Mouse (Mus musculus): ENCODE measurements around the gene Hspa1l. TPM values are rescaled to one million over a fixed set of nuclear protein-coding genes. Genes with fewer than 3 reads are reported as not detected.
A peak's percentile ranks its signal among the peaks of the same experiment; 100 is the strongest.
"Not testable (repeated sequence)": the region's sequence is repeated elsewhere in the genome, so short reads cannot be mapped to it uniquely, and the experiment has no call there.

The Hspa1l gene
- polyA plus RNA-seq, 1 experiment from 2014 or later: 0.18 TPM

GRCm38 (mm10) chr17:35002153-35002865 is 29.8 kb downstream of the Hspa1l start:
- WGBS (ENCODE audit: insufficient replicate concordance): 3% methylated on average over 12 of the region's 12 CpGs
- H3K4me2 ChIP-seq (ENCODE audit: low read depth, low read length): peak overlapping the region; percentile 75
- H3K9ac ChIP-seq (replicated peaks): peak overlapping the region; percentile 76
- peaks cover 51% of the 10 kb centered on the region for H3K36me3 ChIP-seq (replicated peaks; ENCODE audit: insufficient read depth, low read length)
- peak; percentile 36 for DNase-seq
- TF ChIP-seq EP300 (IDR thresholded peaks at IDR 0.05; ENCODE audit: low read depth) (no peak), CTCF (IDR thresholded peaks at IDR 0.05; ENCODE audit: low read depth) (no peak)
- H3K27me3 ChIP-seq (ENCODE audit: insufficient read depth, low read length): no peaks in the 10 kb centered on the region
- H3K4me1 ChIP-seq (ENCODE audit: insufficient read depth): peaks cover 44% of the 10 kb centered on the region
- peak overlapping the region; percentile 85 for H3K4me3 ChIP-seq (ENCODE audit: low read depth, low read length)
- H3K27ac ChIP-seq (ENCODE audit: low read depth): peak overlapping the region; percentile 98
- peak; percentile 3 for ATAC-seq
- H3K9me3 ChIP-seq (ENCODE audit: low read length): no peaks in the 10 kb centered on the region

- H3K4me3 ChIP-seq (ENCODE audit: low read depth, low read length): peak overlapping the region; percentile 85
- no peak for TF ChIP-seq EP300 (IDR thresholded peaks at IDR 0.05; ENCODE audit: low read depth)
- TF ChIP-seq CTCF (IDR thresholded peaks at IDR 0.05; ENCODE audit: low read depth): no peak
- H3K27ac ChIP-seq (ENCODE audit: low read depth): peak overlapping the region; percentile 98; the same call in 1 of the 2 replicates
- H3K36me3 ChIP-seq (replicated peaks; ENCODE audit: insufficient read depth, low read length): peaks cover 52% of the 10 kb centered on the region
- H3K9me3 ChIP-seq (ENCODE audit: low read length): no peaks in the 10 kb centered on the region
- H3K4me2 ChIP-seq (ENCODE audit: low read depth, low read length): peak overlapping the region; percentile 75
- DNase-seq (no peak), ATAC-seq (no peak)
- H3K27me3 ChIP-seq (ENCODE audit: insufficient read depth, low read length): no peaks in the 10 kb centered on the region
- 38% methylated on average over 9 of the region's 9 CpGs for WGBS (ENCODE audit: insufficient replicate concordance)
- H3K9ac ChIP-seq (replicated peaks): peak overlapping the region; percentile 76
- H3K4me1 ChIP-seq (ENCODE audit: insufficient read depth): peaks cover 35% of the 10 kb centered on the region
Measured at GRCm38 (mm10) chr17:35003022-35003838, 30.7 kb downstream of the Hspa1l start.

- no peak overlapping the region for H3K9ac ChIP-seq (replicated peaks)
Measured at GRCm38 (mm10) chr17:35004075-35004717, 31.7 kb downstream of the Hspa1l start.

GRCm38 (mm10) chr17:35005158-35005557 is 32.7 kb downstream of the Hspa1l start:
- H3K27me3 ChIP-seq (ENCODE audit: insufficient read depth, low read length): no peaks in the 10 kb centered on the region
- H3K27ac ChIP-seq (ENCODE audit: low read depth): no peak overlapping the region
- no peak overlapping the region for H3K4me2 ChIP-seq (ENCODE audit: low read depth, low read length)
- no peak overlapping the region for H3K4me3 ChIP-seq (ENCODE audit: low read depth, low read length)
- 88% methylated on average over 10 of the region's 10 CpGs for WGBS (ENCODE audit: insufficient replicate concordance)
- TF ChIP-seq EP300 (IDR thresholded peaks at IDR 0.05; ENCODE audit: low read depth) (no peak), CTCF (IDR thresholded peaks at IDR 0.05; ENCODE audit: low read depth) (no peak)
- H3K4me1 ChIP-seq (ENCODE audit: insufficient read depth): peaks cover 18% of the 10 kb centered on the region
- no peak for DNase-seq
- H3K9me3 ChIP-seq (ENCODE audit: low read length): no peaks in the 10 kb centered on the region
- H3K36me3 ChIP-seq (replicated peaks; ENCODE audit: insufficient read depth, low read length): peaks cover 55% of the 10 kb centered on the region
- no peak for ATAC-seq
- no peak overlapping the region for H3K9ac ChIP-seq (replicated peaks)

More at GRCm38 (mm10) chr17:35004075-35004717, 31.7 kb downstream of the Hspa1l start:
- Histone ChIP-seq H3K4me1 (ENCODE audit: insufficient read depth) (peaks cover 25% of the 10 kb centered on the region), H3K4me3 (ENCODE audit: low read depth, low read length) (no peak overlapping the region), H3K36me3 (replicated peaks; ENCODE audit: insufficient read depth, low read length) (peaks cover 49% of the 10 kb centered on the region), H3K27ac (ENCODE audit: low read depth) (no peak overlapping the region), H3K4me2 (ENCODE audit: low read depth, low read length) (0 out of 2 replicates have a peak overlapping the region, but pooled peaks have one; percentile 7), H3K9me3 (ENCODE audit: low read length) (no peaks in the 10 kb centered on the region), H3K27me3 (ENCODE audit: insufficient read depth, low read length) (no peaks in the 10 kb centered on the region)
- no peak for TF ChIP-seq EP300 (IDR thresholded peaks at IDR 0.05; ENCODE audit: low read depth)
- TF ChIP-seq CTCF (IDR thresholded peaks at IDR 0.05; ENCODE audit: low read depth): no peak
- WGBS (ENCODE audit: insufficient replicate concordance): 88% methylated on average over 17 of the region's 17 CpGs
- no peak for DNase-seq
- no peak for ATAC-seq

- ATAC-seq; H3K27me3 ChIP-seq (ENCODE audit: insufficient read depth, low read length); H3K4me2 ChIP-seq (ENCODE audit: low read depth, low read length); DNase-seq; H3K27ac ChIP-seq (ENCODE audit: low read depth); H3K9ac ChIP-seq (replicated peaks); H3K4me3 ChIP-seq (ENCODE audit: low read depth, low read length); H3K9me3 ChIP-seq (ENCODE audit: low read length): not testable (repeated sequence)
- peaks cover 62% of the 10 kb centered on the region for H3K36me3 ChIP-seq (replicated peaks; ENCODE audit: insufficient read depth, low read length)
- WGBS (ENCODE audit: insufficient replicate concordance): 94% methylated on average over 4 of the region's 5 CpGs
- peaks cover 18% of the 10 kb centered on the region for H3K4me1 ChIP-seq (ENCODE audit: insufficient read depth)
Measured at GRCm38 (mm10) chr17:35005902-35006301, 33.4 kb downstream of the Hspa1l start.

Measured in liver, postnatal 0 days (tissue).